Mouse (Mus musculus) ovary, adult 2 months (tissue): ENCODE results near the gene Slc26a11. TPM values are rescaled to one million over a fixed set of nuclear protein-coding genes. Genes with fewer than 3 reads are reported as not detected.

ENCODE experiments used
- polyA plus RNA-seq: library from polyadenylated mRNA; depleted of rRNA; stranded (reverse); fragments of >200 nt; gene quantifications from 2 replicates; pipeline ENCODE4 v1.2.3, GENCODE M21; 2012; rRNA removed

Slc26a11 gene
- 31.6 and 41.4 TPM in 2 replicates for polyA plus RNA-seq

GRCm38 (mm10) chr11:119355443-119356385 lies at the start of gene Slc26a11, which contains the start of gene Sgsh:
Gene Slc26a11 (plus strand): TSS chr11:119355557.
Gene Sgsh (minus strand): TSS chr11:119355536.

GRCm38 (mm10) chr11:119307658-119307867 lies 47.8 kb upstream of the Slc26a11 start, which contains the start of gene Card14:
Gene Card14 (plus strand): TSS chr11:119307768.

GRCm38 (mm10) chr11:119392800-119393482 lies 37.6 kb downstream of the Slc26a11 start, which contains the start of gene Rnf213:
Gene Rnf213 (plus strand): TSS chr11:119393100.

Other genes starting within 250 kb of the Slc26a11 start
- 21.4 and 22.2 TPM in 2 replicates for gene Tbc1d16, start 127.1 kb upstream of the Slc26a11 start, polyA plus RNA-seq
- gene Ccdc40, start 127.0 kb upstream of the Slc26a11 start, polyA plus RNA-seq = 11.7 and 13.0 TPM in 2 replicates
- gene Gaa, start 87.7 kb upstream of the Slc26a11 start, polyA plus RNA-seq = 336 TPM in 2 replicates
- 121 and 122 TPM in 2 replicates for gene Eif4a3, start 55.5 kb upstream of the Slc26a11 start, polyA plus RNA-seq
- 0.16 and 0.28 TPM in 2 replicates for gene Card14, start 47.8 kb upstream of the Slc26a11 start, polyA plus RNA-seq
- gene Sgsh, start within 50 bp of the Slc26a11 start, polyA plus RNA-seq = 49.3 and 55.6 TPM in 2 replicates
- 33.7 and 44.6 TPM in 2 replicates for gene Rnf213, start 37.5 kb downstream of the Slc26a11 start, polyA plus RNA-seq
- 27.0 and 32.1 TPM in 2 replicates for gene Endov, start 135.8 kb downstream of the Slc26a11 start, polyA plus RNA-seq
- 3.5 and 4.6 TPM in 2 replicates for gene Nptx1, start 192.2 kb downstream of the Slc26a11 start, polyA plus RNA-seq
- 41.4 and 41.7 TPM in 2 replicates for gene Rptor, start 247.3 kb downstream of the Slc26a11 start, polyA plus RNA-seq